Mouse (Mus musculus) kidney, embryonic 16.5 days (tissue): ENCODE results near the gene Kdm6b. TPM values are rescaled to one million over a fixed set of nuclear protein-coding genes. Genes with fewer than 3 reads are reported as not detected.
A peak's percentile ranks its signal among the peaks of the same experiment; 100 is the strongest.

Experiments
- ATAC-seq: fragments of 200-750 bp; cut with Nextera tagmentation; 2 replicates; pipeline ENCODE4 v1.8.0; 2017; ENCODE audit warnings: moderate TSS enrichment; ENCODE audit not compliant: low FRiP score, low TSS enrichment
- H3K27ac ChIP-seq: fragments of 300-500 bp; sonication (generic); 2 replicates; pipeline ENCODE4 v1.5.1; 2014; ENCODE audit warnings: low read length
- H3K27me3 ChIP-seq: fragments of 300-500 bp; sonication (generic); 2 replicates; pipeline ENCODE4 v1.6.1; 2014; ENCODE audit warnings: low read length, control low read depth, mixed read lengths; ENCODE audit not compliant: insufficient read depth
- H3K36me3 ChIP-seq: fragments of 300-500 bp; sonication (generic); 2 replicates; pipeline ENCODE4 v1.6.1; 2014; ENCODE audit warnings: low read length, control low read depth, mixed read lengths; ENCODE audit not compliant: insufficient read depth
- H3K4me1 ChIP-seq: fragments of 300-500 bp; sonication (generic); 2 replicates; pipeline ENCODE4 v1.6.1; 2014; ENCODE audit warnings: low read length, control low read depth, mixed read lengths; ENCODE audit not compliant: insufficient read depth
- H3K4me2 ChIP-seq: fragments of 300-500 bp; sonication (generic); replicated peaks from 2 replicates; pipeline ENCODE4 v1.6.1; 2014; ENCODE audit warnings: low read depth, low read length
- H3K4me3 ChIP-seq: fragments of 300-500 bp; sonication (generic); 2 replicates; pipeline ENCODE4 v1.5.1; 2014; ENCODE audit warnings: mild to moderate bottlenecking, low read length
- H3K9ac ChIP-seq: fragments of 300-500 bp; sonication (generic); replicated peaks from 2 replicates; pipeline ENCODE4 v1.6.1; 2014; ENCODE audit warnings: low read length
- H3K9me3 ChIP-seq: fragments of 300-500 bp; sonication (generic); 2 replicates; pipeline ENCODE4 v1.6.1; 2016; ENCODE audit warnings: low read length, control low read depth
- WGBS: fragments of 180-500 bp; shearing (Covaris S2); extraction: QIAGEN DNeasy Blood & Tissue Kit; methylation state at CpG from one replicate; pipeline ENCODE4 v1.1.7; 2014; 5-methylcytosine and 5-hydroxymethylcytosine counted together
- polyA plus RNA-seq: library from polyadenylated mRNA; unstranded; fragments of >200 nt; fragmentation: Nextera tagmentation; extraction: Ambion mirVana; gene quantifications from 2 replicates; pipeline ENCODE4 v1.2.1, GENCODE M21; 2015

The Kdm6b gene
- 26.0 and 31.3 TPM in 2 replicates for polyA plus RNA-seq

GRCm38 (mm10) chr11:69413221-69414181 is at the start of gene Kdm6b:
Kdm6b (minus strand) TSS chr11:69413675.
- H3K9ac ChIP-seq, result peak within 1 kb of the TSS; percentile 97
- H3K4me3 ChIP-seq, result peak within 1 kb of the TSS; percentile 81
- 26% methylated on average over 12 of the region's 12 CpGs for WGBS
- peaks cover 46% of the 10 kb centered on the region for H3K4me1 ChIP-seq
- peak within 1 kb of the TSS; percentile 97 for H3K4me2 ChIP-seq
- H3K27ac ChIP-seq, result peak within 1 kb of the TSS; percentile 99
- H3K36me3 ChIP-seq, result no peaks in the 10 kb centered on the region; the same call in 1 of the 2 replicates
- H3K9me3 ChIP-seq, result no peaks in the 10 kb centered on the region
- no peak for ATAC-seq
- H3K27me3 ChIP-seq, result no peaks in the 10 kb centered on the region

GRCm38 (mm10) chr11:69461568-69461967 is 48.1 kb upstream of the Kdm6b start:
- Histone ChIP-seq H3K36me3 (no peaks in the 10 kb centered on the region), H3K9me3 (0 out of 2 replicates have a peak, but pooled peaks cover 3% of the 10 kb centered on the region), H3K27ac (no peak overlapping the region), H3K4me2 (no peak overlapping the region), H3K4me1 (0 out of 2 replicates have a peak, but pooled peaks cover 3% of the 10 kb centered on the region), H3K9ac (no peak overlapping the region), H3K27me3 (no peaks in the 10 kb centered on the region), H3K4me3 (no peak overlapping the region)
- ATAC-seq, result no peak
- 73% methylated on average over 5 of the region's 5 CpGs for WGBS

GRCm38 (mm10) chr11:69459883-69460282 is 46.4 kb upstream of the Kdm6b start:
- H3K27me3 ChIP-seq, result no peaks in the 10 kb centered on the region
- 0 out of 2 replicates have a peak, but pooled peaks cover 3% of the 10 kb centered on the region for H3K9me3 ChIP-seq
- 0 out of 2 replicates have a peak, but pooled peaks cover 3% of the 10 kb centered on the region for H3K4me1 ChIP-seq
- ATAC-seq, result 0 out of 2 replicates have a peak, but pooled peaks have one; percentile 23
- H3K4me3 ChIP-seq, result no peak overlapping the region
- no peak overlapping the region for H3K4me2 ChIP-seq
- no peak overlapping the region for H3K9ac ChIP-seq
- no peaks in the 10 kb centered on the region for H3K36me3 ChIP-seq
- 29% methylated on average over 4 of the region's 4 CpGs for WGBS
- H3K27ac ChIP-seq, result no peak overlapping the region

DNA sequence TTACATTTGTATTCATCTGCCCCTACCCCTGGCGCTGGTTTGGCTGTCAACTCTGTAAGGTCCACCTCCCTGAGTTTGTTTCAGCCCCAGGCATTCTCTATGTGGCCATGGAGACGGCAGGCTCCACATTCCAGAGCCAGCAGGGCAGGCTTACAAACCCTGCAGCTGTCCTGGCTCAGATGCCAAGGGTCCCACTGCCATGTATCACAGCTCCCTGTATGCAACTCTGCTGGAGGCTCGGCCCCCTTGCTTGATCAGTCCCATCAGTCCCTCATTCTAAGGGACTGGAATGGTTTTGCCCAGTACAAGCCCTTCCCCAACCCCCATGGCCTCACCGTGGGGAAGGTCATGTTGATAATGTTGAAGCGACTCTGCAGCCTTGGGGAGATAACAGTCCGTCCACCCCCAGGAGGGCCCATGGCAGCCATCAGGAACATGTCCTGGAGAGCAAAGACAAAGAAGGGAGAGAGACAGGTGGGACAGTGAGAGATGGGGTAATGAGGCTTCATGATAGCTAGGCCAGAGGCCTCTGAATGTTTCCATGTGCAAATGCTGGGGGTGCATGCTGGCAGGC is 43.6 kb upstream of the Kdm6b start:
- no peaks in the 10 kb centered on the region for H3K36me3 ChIP-seq
- no peaks in the 10 kb centered on the region for H3K27me3 ChIP-seq
- peaks cover 13% of the 10 kb centered on the region for H3K4me1 ChIP-seq
- no peaks in the 10 kb centered on the region for H3K9me3 ChIP-seq
- H3K27ac ChIP-seq, result 0 out of 2 replicates have a peak overlapping the region, but pooled peaks have one; percentile 12
- no peak overlapping the region for H3K4me3 ChIP-seq
- no peak overlapping the region for H3K9ac ChIP-seq
- H3K4me2 ChIP-seq, result no peak overlapping the region
- WGBS, result 50% methylated on average over 6 of the region's 6 CpGs
- ATAC-seq, result 0 out of 2 replicates have a peak, but pooled peaks have one; percentile 63

DNA sequence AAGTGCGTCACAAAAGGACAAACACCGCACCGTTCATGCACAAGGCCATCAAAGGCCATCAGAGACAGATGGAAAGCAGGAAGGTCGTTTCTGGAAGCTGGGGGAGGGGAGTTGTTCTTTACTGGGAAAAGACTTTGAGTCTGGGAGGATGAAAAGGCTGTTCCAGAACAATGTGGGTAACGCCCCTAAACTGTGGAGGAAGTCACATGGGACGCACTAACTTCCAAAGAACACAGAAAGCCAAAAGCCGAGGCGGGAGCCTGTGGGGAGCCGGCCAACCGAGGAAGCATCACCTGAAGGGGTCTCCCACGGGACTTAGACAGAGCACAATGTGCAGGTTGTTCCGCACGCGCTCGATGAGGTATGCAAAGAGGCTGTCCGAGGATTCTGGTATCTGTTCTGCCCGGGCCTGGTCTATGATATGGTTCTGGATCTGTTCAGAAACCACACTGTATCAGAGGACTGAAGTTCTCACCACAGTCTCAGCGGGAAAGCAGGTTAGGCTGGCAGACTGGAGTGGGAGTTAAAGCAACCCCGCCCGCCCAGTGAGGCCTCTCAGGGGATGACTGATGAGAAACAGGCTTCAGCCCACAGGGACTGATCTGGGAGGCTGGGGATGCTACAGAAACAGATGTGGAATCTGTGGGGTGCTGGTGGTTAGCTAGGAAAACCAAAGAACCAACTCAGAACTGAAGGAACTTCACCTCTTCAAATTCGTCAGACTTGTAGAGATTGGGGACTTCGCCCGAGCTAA is 38.8 kb upstream of the Kdm6b start:
- Histone ChIP-seq H3K36me3 (no peaks in the 10 kb centered on the region), H3K27me3 (no peaks in the 10 kb centered on the region), H3K4me3 (0 out of 2 replicates have a peak overlapping the region, but pooled peaks have one; percentile 7), H3K27ac (peak overlapping the region; percentile 22; the same call in 1 of the 2 replicates), H3K9ac (peak overlapping the region; percentile 36; the same call in 1 of the 2 replicates), H3K9me3 (no peaks in the 10 kb centered on the region), H3K4me1 (peaks cover 15% of the 10 kb centered on the region), H3K4me2 (peak overlapping the region; percentile 17)
- no peak for ATAC-seq
- 44% methylated on average over 23 of the region's 23 CpGs for WGBS

- no peak for ATAC-seq
- no peaks in the 10 kb centered on the region for H3K36me3 ChIP-seq
- H3K9me3 ChIP-seq, result no peaks in the 10 kb centered on the region
- peaks cover 11% of the 10 kb centered on the region for H3K4me1 ChIP-seq
- no peaks in the 10 kb centered on the region for H3K27me3 ChIP-seq
- H3K27ac ChIP-seq, result no peak overlapping the region
- H3K4me2 ChIP-seq, result no peak overlapping the region
- no peak overlapping the region for H3K4me3 ChIP-seq
- WGBS, result 90% methylated on average over 7 of the region's 7 CpGs
- no peak overlapping the region for H3K9ac ChIP-seq
Observed at GRCm38 (mm10) chr11:69447299-69447698, 33.8 kb upstream of the Kdm6b start.

DNA sequence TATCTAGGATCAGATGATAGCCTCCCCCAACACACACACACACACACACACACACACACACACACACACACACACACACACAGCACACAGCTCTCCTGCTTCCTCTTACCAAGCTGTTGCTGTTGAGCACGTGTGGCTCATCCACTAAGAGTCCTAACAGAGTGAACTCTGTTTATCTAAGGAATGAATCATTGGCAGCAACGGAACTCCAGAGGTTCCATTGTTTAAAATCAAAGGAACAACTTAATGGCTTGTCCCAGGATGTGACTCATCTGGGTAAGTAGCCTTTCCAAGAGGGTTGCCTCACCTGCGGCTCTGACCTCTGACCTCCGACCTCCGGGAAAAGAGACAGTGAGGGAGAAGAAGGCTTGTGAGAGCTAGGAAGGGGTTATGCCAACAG is 29.9 kb upstream of the Kdm6b start:
- Histone ChIP-seq H3K27me3 (no peaks in the 10 kb centered on the region), H3K4me3 (no peak overlapping the region), H3K27ac (peak overlapping the region; percentile 38; the same call in 1 of the 2 replicates), H3K9ac (no peak overlapping the region), H3K4me1 (peaks cover 7% of the 10 kb centered on the region; the same call in 1 of the 2 replicates), H3K4me2 (no peak overlapping the region), H3K36me3 (no peaks in the 10 kb centered on the region), H3K9me3 (no peaks in the 10 kb centered on the region)
- ATAC-seq, result peak; percentile 76; the same call in 1 of the 2 replicates
- 22% methylated on average over 5 of the region's 5 CpGs for WGBS

- no peak overlapping the region for H3K27ac ChIP-seq
- H3K4me3 ChIP-seq, result no peak overlapping the region
- peaks cover 1% of the 10 kb centered on the region; the same call in 1 of the 2 replicates for H3K4me1 ChIP-seq
- no peaks in the 10 kb centered on the region for H3K9me3 ChIP-seq
- no peaks in the 10 kb centered on the region for H3K36me3 ChIP-seq
- ATAC-seq, result no peak
- H3K9ac ChIP-seq, result no peak overlapping the region
- WGBS, result 44% methylated on average over 3 of the region's 3 CpGs
- no peak overlapping the region for H3K4me2 ChIP-seq
- H3K27me3 ChIP-seq, result no peaks in the 10 kb centered on the region
Observed at GRCm38 (mm10) chr11:69437291-69437690, 23.8 kb upstream of the Kdm6b start.

DNA sequence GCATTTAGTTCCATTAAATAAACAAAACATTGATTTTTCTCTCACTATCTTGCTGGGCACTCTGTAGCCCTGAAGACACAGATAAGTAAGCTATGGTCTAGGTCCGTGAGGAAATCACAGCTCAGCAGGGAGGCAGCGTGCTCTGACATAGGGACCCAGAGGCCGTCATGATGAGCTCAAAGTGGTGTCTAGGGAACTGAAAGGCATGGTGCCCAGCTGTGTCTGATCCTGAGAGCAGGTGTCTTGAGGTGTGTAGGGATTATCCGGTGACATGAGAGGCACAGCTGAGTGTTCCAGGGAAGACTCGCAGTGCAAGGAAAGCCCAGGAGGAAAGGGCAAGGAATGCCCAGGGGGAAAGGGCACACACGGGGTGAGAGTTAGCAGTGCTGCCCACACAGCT is 19.7 kb upstream of the Kdm6b start:
- 75% methylated on average over 6 of the region's 6 CpGs for WGBS
- no peaks in the 10 kb centered on the region for H3K36me3 ChIP-seq
- H3K27ac ChIP-seq, result no peak overlapping the region
- H3K4me2 ChIP-seq, result no peak overlapping the region
- no peaks in the 10 kb centered on the region for H3K9me3 ChIP-seq
- H3K9ac ChIP-seq, result no peak overlapping the region
- H3K27me3 ChIP-seq, result no peaks in the 10 kb centered on the region
- H3K4me3 ChIP-seq, result no peak overlapping the region
- ATAC-seq, result no peak
- H3K4me1 ChIP-seq, result peaks cover 15% of the 10 kb centered on the region
